Mouse (Mus musculus) cerebellum, postnatal 36 days (tissue): ENCODE data around the gene Galnt2.

Experiments
- DNase-seq, 2 experiments: peaks; one replicate each; pipeline ENCODE4 v3.0.0; 2021 to 2022; ENCODE audit warnings: mixed read lengths in 2 of 2

Galnt2 gene

GRCm38 (mm10) chr8:124294425-124294824 is 63.2 kb downstream of the Galnt2 start:
- no peak for DNase-seq

GRCm38 (mm10) chr8:124294900-124295299 is 63.7 kb downstream of the Galnt2 start:
- DNase-seq: no peak

DNA sequence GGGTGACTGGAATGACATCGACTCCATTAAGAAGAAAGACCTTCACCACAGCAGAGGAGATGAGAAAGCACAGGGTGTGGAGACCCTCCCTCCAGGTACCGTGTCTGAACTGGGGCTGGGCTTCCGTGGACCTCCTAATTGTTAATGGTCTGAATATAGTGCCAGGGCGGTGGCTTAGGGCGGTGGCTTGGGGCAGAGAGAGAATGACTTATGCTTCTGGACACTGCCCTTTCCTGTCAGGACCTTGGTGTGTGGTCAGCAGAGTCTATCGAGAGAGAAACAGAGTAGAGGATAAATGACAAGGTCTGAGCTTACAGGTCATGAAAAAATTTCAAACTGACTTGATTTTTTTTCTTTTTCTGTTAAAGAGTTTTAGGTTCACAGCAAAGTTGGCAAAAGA is 64.2 kb downstream of the Galnt2 start:
- DNase-seq: no peak

GRCm38 (mm10) chr8:124301512-124301911 is 70.3 kb downstream of the Galnt2 start:
- no peak for DNase-seq

DNA sequence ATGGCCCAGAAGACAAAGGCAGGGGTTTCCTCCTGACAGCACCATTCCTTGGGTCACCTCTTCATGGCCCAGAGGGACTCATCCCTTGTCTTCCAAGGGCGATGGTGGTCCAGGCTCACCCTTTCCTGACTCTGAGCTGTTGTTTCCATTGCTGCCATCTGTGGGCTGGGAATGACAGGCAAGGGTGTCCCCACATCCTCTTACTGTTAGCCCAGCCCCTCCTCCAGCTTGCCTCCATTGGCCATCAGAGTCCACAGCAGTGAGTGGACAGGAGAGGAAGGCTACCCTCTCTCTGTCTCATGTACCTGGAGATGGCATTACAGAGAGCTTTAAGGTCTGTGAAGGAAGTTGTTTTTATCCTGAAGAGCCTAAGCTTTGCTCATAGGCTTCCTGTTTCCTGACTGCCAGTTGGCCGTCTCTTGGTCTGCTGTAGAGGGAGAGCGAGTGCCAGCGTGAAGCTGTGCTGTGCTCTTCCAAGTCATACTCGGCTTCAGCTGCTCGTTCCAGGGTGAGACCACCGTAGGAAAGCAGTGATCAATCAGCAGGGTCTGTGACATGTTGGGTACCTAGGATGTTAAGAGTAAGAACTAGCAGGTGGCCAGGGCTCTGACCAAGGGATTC is 70.9 kb downstream of the Galnt2 start:
- DNase-seq: no peak

GRCm38 (mm10) chr8:124303211-124303902 is 72.2 kb downstream of the Galnt2 start:
- no peak for DNase-seq

DNA sequence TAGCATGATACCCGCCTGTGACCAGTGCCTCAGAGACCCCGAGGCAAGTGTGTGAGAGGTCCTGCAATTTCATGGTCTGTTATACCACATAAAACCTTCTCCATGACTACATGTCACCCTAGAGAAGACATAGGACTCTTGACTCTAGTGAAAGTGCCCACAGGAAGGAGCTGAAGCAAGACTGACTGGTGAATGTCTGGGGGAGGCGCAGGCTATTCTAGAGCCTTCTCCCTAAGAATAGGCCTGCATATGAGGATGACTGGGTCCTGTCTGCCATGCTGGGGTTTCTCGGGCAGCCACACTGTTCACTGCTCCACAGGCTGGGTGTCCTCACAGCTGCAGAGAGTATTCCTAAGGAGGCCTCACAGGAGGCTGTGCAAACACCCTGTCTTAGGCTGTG is 73.0 kb downstream of the Galnt2 start:
- DNase-seq: no peak

DNA sequence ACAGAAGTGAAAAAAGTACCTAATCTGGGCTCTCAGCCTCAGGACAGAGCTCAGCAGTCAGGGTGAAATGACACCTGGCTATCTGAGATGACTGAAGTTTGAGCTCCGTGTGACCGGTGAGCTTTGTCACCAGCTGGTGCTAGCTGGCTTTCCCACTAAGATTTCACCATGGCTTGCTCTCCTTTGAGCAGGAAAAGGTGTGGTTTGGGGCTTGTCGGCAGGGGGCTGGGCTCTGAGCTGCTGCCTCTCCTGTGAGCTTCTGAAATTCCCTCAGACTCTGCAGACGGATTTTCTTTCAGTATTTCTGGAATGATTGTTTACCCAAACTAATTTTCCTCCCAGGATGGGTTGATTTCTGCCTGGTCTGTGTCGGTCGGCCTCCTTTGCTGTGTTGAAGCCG is 75.4 kb downstream of the Galnt2 start:
- DNase-seq: no peak

DNA sequence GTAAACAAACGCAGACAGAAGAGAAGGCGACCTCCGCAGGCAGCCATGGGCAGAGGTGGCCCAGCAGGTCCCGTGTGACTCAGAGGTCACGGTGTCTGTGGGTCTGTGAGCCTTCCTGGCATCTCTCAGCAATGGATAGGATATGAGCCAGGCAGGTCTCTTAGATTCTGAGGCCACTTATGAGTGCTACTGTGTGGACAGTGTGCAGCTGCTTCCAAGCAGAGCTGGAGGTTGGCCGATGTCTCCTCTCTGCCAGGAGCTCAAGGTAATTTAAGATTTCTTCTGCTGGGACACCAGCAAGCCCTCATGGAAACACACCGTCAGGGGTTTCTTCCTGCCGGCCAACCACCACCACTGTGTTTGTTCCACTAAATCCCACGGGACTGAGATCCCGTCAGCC is 76.5 kb downstream of the Galnt2 start:
- no peak for DNase-seq

DNA sequence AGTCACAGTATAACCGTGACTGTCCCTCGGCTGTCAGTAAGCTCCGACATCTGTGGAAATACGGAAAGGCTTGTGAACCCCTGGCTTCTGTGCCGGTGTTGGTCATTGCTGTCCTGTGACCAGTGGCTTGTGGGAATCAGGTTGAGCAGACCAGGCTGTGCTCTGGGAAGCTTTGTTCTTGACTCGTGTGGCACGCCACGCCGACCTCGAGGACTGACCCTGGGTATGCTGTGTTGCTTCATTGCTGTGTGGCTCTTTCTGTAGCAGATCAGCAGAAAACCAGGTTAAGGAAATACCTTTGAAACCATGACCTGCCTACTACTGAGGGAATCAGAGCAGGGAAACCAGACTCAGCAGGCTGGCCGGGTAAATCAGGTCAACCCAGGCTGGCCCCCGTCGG is 79.3 kb downstream of the Galnt2 start:
- DNase-seq: no peak

DNA sequence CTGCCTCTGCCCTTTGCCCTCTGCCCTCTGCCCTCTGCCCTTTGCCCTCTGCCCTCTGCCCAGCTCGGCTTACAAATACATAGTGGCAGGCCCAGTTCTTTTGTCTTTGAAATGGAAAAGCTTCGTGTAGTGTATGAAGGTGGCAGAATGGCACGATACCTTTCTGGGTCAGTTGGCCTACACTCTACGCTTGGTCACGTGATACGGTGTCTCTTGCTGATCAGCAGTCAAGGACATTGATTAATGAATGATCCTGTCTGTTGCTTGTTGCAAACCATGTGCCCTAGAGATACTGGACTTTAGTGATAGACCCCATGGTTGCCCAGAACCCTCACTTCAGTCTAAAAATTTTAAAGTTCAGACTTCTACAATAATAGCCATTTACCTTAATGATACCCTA is 79.9 kb downstream of the Galnt2 start:
- DNase-seq: no peak

GRCm38 (mm10) chr8:124311723-124312122 is 80.5 kb downstream of the Galnt2 start:
- DNase-seq: no peak

DNA sequence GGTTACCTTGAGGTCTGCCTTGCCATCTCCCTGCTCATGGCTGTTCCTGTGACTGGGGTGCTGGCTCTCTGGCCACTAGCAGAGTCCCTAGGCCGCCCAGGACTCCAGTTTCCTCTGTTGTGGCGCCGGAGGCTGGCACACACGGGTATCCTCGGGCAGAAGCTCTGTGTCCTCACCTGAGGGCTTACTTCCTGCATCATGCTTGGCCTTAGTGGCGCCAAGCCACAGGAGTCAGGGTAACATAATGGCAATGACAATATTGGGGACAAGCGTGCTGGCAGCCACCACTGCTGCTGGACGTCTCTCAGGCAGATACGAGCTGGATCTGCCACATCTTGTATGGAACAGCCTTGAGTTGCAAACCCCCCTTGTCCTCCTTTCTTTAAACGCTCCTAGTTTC is 81.0 kb downstream of the Galnt2 start:
- no peak for DNase-seq

DNA sequence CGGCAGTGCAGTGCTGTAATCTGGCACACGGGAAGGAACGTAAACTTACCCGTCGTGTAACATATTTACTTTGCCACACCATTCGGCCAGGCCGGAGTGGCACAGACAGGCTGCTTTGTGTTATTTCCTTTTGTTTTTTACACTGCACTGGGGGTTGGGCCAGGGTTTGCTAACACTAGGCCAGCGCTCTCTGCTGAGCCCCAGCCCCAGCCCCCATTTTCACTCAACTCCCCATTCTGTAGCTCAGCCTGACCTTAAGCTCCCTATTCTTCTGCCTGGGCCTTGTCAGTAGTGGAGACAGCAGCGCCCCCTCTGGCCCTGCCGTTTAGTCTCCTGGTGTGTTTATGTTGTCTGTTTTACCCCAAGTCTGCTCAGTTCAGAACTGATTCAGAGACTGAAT is 83.6 kb downstream of the Galnt2 start:
- DNase-seq: peak in 1 of 2 experiments; percentile 50

DNA sequence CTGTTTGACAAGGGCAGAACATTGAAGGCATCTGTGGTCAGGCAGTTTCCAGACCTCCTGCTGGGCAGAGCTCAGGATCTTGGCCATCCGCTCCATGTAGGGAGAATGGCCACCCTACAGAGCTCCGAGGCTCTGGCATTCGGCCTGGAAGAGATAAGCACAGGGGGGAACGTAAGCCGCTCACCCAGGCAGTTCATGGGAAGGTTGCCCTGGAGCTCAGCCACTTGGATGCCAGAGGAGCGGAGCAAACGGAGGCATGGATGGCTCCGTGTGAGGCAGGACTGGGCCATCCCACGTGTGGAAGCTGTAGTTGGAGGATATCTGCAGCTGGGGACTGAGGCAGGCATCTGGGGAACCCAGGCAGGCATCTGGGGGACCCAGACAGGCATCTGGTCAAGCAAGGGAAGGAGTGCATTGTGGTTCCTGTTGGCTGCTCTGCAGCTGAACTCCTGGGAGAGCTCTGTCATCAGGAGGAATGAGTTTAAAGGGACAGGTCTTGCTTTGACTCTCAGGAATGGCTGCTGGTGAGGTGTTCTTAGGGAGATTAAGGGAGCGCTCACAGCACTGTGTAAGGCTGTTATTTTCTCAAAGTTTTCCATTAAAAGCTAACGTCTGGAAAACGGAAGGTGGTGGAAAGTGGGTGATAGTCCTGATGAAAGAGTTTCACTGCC is 85.4 kb downstream of the Galnt2 start:
- peak; percentile 88 for DNase-seq

DNA sequence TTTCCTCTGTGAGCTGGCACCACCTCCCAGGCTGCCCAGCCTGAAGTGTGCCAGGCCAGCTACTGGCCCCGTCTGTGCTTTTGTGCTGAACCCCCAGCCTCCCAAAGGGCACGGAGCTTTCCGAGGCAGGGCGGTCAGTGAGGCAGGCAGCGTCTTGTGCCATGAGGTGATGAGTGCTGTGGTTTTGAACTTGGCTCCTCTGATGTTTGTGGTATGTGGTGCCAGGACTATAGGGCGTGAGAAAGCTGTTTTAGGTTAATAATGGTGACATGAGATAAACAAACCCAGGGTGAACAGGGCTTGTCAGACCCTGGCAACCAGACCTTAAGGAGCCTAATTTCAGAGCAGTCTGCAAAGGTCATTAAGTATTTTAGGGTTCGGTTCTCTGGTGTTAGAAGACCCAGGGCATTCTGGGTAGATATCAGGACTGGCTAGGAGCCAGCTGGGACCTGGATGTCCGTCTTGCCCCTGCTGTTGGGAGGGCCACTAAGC is 86.0 kb downstream of the Galnt2 start:
- DNase-seq: no peak

DNA sequence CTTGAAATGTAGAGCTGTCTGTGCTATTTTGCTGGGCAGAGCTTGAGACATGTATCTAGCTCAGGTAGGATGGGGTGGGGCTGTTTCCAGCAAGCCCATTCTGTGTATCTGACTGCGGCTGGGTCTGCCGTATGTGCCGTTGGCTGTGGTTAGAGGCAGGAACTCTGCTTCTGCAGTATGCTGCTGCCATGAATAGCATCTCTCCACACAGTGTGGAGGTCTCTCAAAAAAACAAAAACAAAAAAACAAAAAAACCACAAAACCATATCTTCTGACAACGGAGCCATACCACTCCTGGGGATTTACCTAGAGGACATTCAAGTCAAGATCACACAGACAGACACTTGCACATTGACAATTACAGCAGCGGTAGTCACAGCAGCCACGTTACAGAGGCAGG is 86.6 kb downstream of the Galnt2 start:
- DNase-seq: no peak

GRCm38 (mm10) chr8:124318612-124319315 is 87.6 kb downstream of the Galnt2 start:
- DNase-seq: no peak

DNA sequence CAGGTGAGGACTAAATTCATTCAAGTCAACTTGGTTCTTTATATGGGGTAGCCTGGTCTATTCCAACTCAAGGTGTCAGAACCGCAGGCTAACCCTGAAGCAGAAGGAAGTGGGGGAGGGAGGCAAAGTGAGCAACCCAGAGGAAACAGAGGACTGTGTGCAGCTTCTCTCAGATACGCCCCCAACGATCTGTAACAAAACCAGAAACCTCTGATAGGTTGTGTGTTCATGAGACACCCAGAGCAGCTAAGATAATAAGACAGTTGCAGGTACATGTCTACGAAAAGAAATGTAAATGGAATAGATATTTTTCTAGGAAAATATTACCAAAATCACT is 88.1 kb downstream of the Galnt2 start:
- no peak for DNase-seq

DNA sequence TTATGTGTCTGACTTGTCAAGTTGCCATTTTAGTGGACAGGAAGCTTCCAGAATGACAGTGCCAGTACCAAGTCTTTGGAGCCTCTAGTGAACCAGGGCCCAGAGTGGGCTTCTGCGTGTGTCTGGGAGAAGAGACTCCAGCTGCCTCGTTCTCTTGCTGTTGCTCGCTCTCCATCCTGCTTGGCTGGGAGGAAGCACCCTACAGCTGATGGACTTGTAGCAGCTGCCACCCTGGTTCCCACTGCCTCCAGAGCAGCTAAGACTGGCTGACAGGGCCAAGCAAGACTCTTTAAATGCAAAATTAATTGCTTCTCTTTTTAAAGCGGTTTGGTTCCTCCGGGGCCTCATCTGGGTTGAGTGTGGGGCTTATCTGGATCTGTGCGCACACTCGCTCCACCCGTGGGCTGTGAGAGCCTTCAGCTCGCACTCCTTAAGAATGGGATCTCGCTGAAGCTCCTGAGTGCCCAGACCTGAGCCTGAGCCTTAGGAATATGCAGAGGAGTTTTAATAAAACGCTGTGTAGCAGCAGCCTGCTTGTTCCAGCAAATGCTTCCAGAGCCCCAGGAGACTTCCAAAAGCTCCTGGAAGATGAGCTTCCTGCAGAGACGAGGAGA is 90.1 kb downstream of the Galnt2 start:
- no peak for DNase-seq

DNA sequence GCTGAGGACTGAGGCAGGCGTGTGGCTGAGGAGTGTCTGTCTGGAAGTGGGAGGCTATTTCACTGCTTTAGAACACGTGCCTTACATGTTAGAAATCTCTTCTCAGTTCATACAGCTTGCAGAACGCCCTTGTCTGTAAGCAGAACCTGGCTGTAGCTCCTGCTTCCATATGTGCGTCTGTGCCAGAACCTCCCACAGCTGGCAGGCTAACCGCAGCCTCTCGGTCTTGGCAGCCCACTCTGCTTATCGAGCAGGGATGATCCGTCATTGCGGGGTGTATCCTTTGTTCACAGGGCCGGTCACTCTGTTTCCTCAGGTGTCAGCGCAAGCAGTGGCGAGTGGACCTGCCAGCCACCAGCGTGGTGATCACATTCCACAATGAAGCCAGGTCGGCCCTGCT is 92.2 kb downstream of the Galnt2 start:
- no peak for DNase-seq

GRCm38 (mm10) chr8:124328259-124328658 is 97.1 kb downstream of the Galnt2 start:
- no peak for DNase-seq

DNA sequence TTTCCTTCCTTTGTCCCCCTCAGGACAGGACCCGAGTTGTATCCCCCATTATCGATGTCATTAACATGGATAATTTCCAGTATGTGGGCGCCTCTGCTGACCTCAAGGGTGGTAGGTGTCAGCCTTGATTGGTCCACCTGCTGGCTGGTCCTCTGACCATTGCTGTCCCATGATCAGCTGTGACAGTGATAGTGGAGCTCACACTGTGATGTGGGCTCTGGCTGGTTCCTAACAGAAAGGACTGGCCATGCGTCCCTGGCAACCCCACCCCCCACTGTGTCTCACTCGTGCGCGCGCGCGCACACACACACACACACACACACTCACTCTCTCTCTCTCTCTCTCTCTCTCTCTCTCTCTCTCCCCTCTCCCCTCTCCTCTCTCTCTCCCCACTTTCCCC is 98.5 kb downstream of the Galnt2 start:
- no peak for DNase-seq
